Mouse (Mus musculus) neural tube, embryonic 10.5 days (tissue): ENCODE measurements around the gene Plk5.

Source experiments
- DNase-seq: peaks from one replicate; pipeline ENCODE4 v3.0.0-alpha.2; 2017; ENCODE audit warnings: low spot score; ENCODE audit errors: extremely low spot score

Plk5 gene

DNA sequence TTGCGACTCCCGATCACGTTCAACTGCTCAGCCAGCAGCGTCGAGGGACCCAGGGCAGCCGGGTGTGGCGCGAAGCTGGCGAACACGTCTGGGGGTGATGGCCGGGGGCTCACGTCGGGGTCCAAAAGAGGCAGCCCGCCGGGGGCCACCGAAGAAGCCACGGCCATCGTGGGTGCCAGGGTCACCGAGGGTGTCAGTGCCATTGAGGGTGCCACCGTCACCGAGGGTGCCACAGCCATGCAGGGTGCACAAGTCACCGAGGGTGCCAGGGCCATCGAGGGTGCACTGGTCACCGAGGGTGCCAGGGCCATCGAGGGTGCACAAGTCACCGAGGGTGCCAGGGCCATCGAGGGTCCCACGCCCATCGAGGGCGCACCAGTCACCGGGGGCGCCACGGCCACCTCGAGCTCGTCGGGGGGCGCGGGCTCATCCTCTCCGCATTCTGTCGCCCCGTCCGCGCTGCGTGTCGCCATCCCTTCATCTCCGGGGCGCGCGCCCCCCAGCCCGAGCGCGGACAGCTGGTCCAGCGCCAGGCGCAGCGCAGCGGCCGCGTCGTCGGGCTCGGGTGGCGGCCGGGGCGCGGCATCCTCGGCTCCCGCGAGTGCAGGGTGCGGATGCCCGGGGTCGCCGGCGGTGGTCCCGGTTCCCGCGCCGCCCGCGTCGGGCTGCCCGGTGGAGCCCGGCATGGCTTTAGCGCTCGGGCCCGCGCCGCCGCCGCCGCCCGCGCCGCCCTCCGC is 30.6 kb downstream of the Plk5 start:
- peak; percentile 59 for DNase-seq

DNA sequence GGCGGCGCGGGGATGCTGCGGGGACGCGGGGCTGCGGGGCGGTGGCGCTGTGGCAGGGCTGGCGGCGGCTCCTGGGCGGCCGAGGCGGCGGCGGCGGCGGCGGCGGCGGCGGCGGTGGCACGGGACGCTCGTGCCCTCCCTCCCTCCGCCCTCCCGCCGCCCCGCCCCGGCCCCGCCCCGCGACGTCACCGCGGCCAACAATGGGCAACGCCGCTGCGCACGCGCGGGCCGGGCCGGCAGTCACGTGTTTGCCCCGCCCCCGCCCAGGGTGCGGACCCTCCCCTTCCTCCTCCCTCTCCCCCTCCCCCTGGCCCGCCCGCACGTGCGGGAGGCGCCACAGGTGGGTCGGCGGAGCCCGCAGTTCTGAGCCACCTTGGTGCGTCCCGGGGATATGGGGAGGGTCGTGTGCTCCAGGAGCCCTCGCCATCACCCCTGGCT is 31.3 kb downstream of the Plk5 start, which contains the start of gene Mex3d:
Gene Mex3d (minus strand): TSS at position 138 of the 438 bp plus-strand sequence.
- DNase-seq = peak; percentile 94

DNA sequence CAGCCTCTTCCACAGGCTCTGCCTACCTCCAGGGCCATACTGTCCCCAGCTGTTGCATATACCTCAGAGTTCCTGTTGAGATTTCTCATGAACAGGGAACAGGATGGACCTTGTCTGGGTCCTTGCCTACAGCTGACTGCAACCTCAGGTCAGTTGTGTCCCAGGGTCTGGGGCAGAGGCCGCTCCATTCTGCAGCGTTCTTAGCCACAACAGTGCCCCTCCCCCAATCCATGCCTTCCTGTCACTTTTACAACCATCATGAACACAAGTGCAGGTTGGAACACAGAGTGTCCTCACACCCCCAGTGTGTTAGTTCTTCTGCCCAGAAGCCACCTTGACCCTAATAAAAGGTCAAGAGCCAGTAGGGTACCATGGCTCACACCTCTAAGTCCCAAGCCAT is 32.5 kb downstream of the Plk5 start:
- no peak for DNase-seq

DNA sequence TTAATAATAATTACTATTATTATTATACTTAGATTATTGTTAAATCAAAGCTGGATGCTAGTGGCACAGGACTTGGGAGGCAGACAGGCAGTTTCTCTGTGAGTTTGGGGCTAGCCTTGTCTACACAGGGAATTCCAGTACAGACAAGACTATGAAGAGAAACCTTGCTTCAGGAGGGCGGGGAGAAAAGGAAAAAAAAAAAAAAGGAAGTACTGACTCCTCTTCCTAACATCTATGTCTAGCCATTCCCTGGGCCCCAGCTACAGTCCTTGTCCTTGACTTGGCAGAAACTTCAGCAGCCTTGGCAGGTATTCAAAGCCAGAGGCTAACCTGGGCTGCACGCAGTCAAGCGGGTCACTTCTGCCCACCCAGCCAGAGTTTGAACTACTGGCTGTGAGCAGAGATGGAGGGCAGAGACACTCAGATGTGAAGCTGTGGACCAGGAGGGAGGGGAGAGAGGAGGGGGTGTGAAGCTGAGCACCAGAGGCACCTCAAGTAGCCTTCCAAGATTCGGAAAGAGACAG is 33.0 kb downstream of the Plk5 start:
- DNase-seq = no peak

DNA sequence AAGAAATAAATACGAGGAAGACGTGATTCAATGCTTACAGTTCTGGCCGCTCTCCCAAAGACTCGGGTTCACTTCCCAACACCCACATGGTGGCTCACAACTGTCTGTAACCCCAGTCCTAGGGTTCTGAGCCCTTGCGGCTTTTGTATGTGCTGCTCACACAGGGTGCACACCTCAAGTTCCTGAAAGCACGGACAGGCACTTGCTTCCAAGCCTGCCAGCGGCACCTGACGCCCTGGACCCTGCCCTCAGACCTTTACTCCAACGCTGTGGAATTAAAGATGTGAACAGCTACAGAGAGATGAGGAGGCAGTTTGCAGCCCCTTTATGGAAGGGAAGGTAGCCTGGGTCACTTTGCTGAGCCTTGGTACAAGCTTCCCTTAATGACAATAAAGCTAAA is 34.4 kb downstream of the Plk5 start:
- no peak for DNase-seq

DNA sequence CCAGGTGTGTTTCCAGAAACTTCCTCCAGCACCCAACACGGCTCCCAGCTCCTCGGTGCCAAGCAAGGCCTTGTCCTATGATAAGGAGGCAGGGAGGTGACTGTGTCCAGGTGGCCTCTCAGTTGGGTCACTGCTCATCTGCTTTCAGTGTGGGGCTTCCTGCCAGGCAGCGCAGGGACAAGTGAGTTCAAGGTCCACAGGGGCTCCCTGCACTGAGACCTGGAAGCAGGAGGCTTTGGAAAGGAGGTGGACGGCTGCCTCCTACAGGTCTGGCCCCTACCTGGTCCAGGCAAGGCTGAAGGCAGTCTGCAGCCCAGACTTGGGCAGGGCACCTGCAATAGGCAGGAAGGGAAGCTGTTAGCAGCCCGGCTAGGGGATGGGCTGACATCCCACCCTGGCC is 36.4 kb downstream of the Plk5 start:
- no peak for DNase-seq

DNA sequence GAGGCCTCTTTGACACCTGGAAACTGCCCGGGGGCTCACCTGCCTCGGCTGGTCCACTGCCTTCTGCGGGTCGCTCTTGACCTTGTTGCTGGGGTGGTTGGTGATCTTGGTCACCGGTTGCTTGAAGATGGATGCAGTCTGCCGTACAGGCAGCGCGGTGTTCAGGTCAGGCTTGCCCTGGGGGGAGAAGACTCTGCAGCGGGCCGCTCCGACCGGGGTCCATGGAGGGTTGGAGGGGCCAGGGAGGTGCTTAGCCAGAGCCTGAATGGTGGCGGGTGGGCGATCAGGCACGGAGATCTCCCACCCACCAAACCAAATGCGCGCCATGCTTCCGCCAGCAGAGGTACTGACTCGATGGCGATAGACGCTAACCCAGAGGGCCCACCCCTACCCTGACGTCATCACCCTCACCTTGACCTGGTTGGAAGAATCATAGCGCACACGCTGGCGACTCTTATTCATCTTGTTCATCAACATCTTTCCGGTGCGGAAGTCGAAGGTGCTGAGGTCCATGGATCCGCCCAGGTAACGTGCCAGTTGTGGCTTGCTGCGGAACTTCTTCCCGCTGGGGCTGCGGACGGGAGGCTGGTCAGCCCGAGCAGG is 38.9 kb downstream of the Plk5 start:
- no peak for DNase-seq

DNA sequence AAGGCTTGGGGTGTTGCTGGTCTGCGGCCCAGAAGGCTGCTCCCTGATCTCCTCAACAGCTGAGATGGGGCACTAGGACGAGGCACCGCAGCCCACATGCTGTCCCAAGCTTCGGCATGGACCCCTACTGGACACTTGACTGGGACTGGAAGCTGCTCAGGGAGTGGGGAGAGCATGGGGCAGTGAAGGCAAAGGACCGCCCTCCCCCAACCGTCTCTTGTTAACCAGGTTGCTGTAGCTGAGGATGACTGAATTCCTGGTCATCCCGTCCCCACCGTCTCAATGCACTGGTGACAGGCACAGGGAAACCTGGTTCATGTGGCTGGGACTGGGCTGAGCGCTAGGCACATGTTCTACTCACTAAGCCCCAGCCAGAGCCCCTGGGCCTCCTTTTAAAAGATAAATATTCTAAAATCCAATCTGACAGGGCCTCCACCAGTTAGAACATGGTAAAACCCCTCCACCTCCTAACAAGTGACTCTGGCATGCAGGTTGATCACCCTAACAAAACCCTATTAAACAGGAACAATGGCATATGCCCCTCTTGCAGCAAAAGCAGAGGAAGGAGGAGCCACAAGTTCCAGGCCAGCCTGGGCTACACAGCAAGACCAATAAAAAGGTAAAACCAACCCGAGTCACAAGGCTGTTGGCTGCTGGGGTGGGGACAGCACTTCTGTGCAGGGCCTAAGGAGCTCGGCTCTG is 40.7 kb downstream of the Plk5 start:
- no peak for DNase-seq

DNA sequence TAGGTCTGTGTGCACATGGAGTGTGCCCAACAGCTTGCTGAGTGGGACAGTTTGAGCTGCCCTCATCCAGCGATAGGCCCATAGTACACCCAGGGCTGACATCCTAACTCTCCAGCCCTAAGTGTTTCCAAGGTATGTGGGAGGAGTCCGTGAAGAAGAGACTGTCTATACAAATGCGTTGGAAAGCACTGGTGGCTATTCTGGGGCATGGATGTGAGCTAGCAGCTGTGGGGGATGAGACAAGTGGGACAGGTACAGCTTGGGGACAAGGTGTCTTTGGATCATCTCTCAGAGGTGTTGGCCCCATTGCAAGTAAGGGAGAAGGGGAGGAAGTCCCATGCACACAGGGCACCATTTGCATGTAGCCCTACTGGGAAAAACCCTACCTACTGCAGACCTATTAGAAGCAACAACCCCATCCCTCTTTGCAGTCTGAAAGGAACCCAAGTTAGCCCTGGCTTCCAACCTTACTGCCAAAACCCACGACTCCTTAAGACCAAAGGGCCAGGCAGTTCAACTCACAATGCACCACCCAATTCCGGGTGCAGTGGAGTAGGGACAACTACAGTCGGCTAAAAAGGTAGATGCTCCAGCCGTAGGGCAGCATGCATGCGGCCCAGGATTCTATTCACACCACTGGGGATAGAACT is 41.4 kb downstream of the Plk5 start:
- no peak for DNase-seq

DNA sequence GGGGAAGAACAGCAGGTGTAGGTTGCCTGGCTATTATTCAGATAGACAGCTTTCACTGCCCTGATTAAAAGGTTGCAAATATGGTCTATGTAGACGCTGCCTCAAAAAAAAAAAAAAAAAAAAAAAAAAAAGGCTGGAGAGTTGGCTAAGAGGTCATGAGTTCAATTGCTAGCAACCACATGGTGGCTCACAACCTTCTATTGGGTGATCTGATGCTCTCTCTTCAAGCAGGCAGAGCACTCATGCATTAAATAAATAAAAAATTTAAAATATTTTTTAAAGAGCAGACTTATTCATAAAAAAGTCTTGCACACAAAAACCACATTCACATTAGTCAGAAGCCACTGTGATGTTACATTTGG is 41.9 kb downstream of the Plk5 start:
- no peak for DNase-seq

DNA sequence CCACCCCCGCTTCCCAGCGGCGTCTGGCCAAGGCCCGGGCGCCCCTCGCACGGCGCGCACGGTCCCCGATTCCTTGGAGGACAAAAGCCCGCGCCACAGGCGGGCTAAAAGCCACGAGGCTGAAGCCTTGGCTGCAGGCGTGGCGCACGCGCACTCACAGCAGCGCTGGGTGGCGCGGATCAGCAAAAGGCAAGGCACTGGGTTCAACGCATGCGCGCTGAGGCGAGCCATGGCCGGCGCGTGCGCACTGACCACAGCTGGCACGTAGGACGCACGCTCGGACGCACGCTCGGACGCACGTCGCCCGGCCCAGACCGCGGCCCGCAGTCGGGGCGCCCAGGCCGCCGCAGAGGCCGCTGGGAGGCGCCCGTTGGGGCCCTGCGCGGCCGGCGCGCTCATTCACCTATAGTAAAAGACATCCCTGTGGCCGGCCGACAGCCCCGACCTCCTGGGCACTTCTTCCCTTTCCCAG is 42.5 kb downstream of the Plk5 start:
- peak; percentile 100 for DNase-seq

DNA sequence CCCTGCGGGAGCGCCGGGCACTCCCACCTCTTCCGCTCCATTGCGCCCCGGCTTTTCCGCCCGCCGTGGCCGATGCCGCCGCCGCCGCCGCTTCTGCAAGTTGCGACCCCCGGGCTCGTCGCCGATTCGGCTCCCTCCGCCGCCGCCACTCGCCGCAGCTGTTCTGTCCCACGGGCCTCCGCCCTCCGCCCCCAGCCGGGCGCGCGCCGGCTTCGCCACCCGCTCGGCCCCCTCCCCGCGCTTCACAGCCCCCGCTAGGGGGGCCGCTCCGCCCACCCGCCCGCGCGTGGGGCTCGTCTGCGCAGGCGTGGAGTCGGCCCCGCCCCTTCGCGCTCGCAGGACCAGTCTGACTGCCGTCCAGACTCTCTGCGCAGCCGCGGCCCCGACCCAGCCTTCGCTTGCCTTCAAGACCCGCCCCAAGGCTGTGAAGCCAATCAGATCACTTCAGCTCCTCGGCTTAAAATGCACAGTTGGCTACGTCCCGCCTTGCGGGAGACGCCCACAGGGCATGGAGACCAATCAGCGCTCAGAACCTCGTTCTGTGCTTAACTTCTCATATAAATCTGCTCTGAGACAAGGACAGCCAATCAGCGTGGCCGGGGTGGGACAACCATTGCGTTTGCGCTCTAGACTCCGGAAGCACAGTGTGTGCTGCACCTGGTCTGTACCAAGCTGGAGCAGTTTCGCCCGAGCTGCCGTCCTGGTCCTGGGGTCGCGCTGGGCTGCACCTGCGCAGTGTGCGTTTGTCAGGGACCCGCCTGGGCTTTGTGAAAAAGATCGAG is 43.1 kb downstream of the Plk5 start, which contains the start of gene Mbd3:
Gene Mbd3 (minus strand): TSS at position 360 of the 782 bp plus-strand sequence.
- DNase-seq = peak; percentile 98

DNA sequence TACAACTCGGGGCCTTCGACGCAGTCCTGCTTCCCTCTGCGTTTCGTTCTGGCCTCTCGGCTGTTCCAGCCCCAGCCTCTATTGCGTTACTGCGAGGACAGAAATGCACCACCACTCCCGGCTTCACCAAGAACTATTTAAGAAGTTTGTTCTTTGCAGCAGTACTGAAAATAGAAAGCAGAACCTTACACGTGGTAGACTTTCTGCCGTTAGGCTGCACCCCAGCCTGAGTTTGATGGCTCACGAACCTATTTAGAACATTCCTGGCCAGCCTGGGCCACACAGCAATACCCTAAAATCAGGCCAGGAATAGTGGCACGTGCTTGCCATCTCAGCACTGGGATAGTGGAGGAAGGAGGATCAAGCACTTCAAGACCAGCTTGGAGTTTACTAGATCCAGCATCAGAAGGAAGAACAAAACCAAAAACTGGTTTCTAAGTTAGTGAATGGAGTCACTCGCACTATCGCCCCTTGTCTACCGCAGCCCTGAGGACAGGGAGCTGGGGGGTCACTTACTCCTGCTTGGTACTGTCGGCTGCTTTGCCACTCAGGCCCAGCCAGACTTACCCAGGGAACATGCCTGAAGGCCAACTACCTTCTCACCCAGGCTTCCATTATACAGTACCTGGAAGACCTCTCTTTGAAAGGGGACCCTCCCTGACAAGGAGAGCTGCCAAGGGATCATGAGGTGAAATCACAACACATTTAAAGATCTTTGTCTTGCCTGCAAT is 43.9 kb downstream of the Plk5 start:
- no peak for DNase-seq

DNA sequence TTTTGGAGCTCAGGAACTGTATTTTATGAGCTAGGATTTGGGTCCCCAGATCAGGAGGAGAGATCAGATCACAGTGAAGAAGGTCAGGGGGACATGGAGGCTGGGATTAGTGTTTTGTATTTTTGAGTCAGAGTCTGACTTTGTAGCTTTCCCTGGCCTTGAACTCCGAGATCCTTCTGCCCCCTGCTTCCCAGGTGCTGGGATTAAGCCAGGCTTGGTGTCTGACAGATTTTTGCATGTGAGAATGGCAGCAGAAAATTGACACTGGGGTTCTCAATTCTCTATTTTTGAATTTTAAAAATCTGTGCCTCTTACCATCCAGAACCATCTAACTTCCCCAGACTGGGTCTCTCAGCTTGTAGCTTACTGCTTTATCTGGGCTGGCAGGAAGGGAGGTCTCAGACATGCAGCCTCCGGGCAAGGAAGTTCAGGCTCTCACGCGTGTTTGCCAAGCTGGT is 44.5 kb downstream of the Plk5 start:
- no peak for DNase-seq

DNA sequence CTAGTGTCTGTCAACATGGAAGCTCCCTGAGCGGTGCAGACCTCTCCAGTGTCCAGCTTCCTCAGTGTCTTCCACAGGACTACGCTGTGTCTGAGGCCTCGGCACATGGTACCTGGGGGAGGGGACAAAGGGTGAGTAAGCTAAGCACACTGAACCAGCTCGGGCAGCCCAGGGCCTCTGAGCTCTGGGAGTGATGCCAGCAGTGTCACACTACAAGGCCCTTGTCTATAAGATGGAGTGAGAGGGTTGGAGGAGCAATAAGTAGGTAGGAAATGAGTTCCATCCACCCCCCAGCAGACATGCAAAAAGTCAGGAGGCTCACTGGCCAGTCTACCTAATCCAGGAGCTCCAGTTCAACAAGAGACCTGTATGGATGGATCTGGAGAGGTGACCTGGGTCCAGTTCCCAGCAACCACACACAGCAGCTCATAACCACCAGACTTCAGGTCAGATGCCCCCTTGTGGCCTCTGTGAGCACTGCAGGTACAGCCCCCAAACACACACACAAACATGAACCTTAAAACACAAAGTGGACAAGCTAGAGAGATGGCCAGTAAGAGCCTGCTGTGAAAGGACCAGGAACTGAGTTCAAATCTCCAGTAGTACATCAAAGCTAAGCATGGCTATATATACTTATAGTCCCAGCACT is 46.9 kb downstream of the Plk5 start:
- DNase-seq = no peak

DNA sequence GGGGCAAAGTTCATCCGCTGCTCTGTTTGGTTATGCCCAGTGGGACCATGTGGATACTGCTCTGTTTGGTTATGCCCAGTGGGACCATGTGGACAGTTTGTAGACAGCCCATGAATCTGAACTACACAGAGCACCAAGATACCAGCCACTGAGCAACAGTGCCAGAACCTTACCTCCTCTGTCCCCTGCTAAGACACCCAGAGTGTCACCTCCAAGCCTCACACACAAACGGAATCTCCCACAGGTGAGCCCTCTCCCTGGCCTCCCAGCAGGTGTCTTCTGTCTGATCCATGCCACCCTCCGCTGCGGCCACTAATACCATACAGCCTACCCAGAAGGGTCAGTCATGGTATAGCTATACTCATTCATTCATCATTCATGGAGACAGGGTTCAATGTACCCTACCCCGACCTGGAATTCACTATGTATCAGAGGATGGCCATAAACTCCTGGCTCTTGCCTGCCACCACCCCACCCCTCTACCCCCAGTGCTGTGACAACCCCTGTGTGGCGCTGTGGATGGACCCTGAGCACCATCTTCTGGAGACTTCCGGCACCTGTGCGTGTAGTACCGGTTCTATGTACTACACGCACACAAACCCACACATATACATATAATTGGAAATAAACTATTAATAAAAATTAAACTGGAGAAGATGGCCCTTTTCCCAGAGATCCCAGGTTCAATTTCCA is 49.4 kb downstream of the Plk5 start:
- no peak for DNase-seq

DNA sequence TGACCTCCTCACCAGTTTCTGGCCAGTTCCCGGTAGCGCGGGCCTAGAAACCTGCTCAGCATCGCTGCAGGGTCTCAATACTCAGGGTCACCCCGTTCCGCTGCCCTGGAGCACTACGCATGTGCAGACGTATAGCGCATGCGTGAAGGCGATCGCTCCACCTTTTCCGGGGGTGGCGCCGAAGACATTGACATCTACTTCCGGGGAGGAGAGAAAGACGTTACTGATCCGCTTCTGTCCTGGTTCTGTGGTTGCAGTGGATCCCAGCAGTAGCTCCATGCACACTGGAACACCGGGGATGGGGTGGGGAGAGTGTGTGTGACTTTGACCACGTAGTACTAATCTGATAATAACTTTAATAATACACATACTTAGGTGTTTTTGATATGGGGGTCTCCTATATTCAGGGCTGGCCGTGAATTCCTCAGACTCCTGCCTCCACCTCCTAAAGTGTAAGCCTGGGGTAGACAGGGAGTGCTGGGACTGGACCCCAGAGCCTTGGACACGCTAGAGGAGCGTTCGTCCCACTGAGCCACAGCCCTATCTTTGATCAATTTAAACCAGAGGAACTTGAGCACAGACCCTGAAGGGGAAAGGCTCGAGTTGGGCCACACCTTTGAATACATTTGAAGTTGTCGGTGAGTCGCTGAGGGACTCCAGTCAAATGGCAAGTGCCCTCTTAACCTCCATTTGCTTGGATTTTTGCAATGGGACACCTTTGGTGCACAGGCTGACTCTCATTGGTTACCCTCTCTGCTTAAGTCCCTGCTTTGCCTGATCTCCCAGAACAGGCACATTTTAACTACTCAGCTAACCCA is 50.6 kb downstream of the Plk5 start, which contains the start of gene Uqcr11:
Gene Uqcr11 (minus strand): TSS at position 147 of the 818 bp plus-strand sequence.
- DNase-seq = peak; percentile 85

DNA sequence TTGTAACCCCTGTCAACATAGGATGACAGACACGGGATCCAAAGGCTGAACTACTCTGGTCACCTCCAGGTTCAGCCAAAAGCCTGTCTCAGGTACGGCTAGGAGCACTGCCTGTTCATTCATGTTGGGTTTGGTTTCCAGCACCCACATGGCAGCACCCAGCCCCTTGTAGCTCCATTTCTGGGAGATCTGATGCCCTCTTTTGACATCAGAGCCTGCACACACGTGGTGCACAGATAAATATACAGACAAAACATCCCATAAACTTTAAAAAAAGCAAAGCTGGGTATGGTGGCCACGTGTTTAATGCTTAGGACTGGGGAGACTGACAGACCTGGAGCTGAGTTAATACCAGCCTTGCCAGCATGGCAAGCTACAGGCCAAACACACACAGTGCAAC is 51.7 kb downstream of the Plk5 start:
- DNase-seq = no peak
